Mouse (Mus musculus): ENCODE data around the gene Hdhd5. TPM values are rescaled to one million over a fixed set of nuclear protein-coding genes. Genes with fewer than 3 reads are reported as not detected.

The Hdhd5 gene
- polyA plus RNA-seq, 1 experiment from 2014 or later, result 18.2 TPM

GRCm38 (mm10) chr6:120496544-120496943 lies 34.6 kb downstream of the Hdhd5 start:
- ATAC-seq (replicated peaks; ENCODE audit: low FRiP score) (no peak), DNase-seq (ENCODE audit: low spot score) (no peak)
- no peak overlapping the region for H3K9ac ChIP-seq (ENCODE audit: low read length)

DNA sequence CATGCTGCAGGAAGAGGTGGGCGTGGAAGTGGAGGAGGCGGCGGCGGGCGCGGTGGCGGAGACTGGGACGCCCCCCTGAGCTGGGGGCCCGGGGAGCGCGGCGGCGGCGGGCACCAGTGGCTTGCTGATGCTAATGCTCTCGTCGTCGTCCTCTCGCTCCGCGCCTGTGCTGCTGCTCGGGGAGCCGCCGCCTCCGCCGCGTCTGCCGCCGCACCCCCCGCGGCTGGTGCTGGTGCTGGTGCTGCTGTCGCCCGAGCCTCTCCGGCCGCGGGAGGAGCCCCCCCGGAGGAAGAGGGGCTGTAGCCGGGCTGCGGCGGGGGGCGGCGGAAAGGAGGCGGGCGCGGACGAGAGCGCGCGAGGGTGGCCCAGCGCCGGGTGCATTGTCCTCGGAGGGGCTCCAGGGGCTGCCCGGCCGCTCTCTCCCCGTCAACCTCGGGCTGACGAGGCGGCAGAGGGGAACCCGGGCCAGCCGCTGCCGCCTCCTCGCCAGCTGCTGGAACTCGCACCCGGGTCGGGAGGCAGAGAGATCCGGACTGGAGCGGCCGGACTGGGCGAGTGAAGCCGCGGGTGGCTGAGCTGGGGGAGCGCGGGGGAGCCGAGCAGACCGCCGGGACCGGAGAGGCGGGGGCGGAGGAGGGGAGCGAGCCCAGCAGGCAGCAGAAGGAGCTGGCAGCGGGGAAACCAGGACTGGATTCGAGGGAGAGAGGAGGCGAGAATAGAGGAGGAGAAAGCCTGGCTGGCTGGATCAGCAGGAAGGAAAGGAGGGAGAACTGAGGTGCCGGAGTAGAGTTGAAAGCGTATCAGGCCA lies 37.5 kb downstream of the Hdhd5 start, which contains the start of gene Tmem121b:
Gene Tmem121b (minus strand): TSS at position 434 of the 808 bp plus-strand sequence.
- WGBS, result under 1% methylated on average over 67 of the region's 84 CpGs
- Histone ChIP-seq H3K27me3 (ENCODE audit: control insufficient read depth, insufficient read depth, low read length) (peaks cover 26% of the 10 kb centered on the region), H3K9me3 (ENCODE audit: control insufficient read depth, low read length) (no peaks in the 10 kb centered on the region), H3K36me3 (ENCODE audit: control insufficient read depth, insufficient read depth, low read length) (no peaks in the 10 kb centered on the region), H3K4me1 (replicated peaks; ENCODE audit: control insufficient read depth, insufficient read depth, low read length) (peaks cover 15% of the 10 kb centered on the region; the same call in 1 of the 2 replicates), H3K27ac (ENCODE audit: low read depth, low read length) (peak within 1 kb of the TSS; percentile 78), H3K9ac (ENCODE audit: low read length) (peak within 1 kb of the TSS; percentile 77), H3K4me2 (ENCODE audit: low read depth, low read length, severe bottlenecking) (peak within 1 kb of the TSS; percentile 93), H3K4me3 (ENCODE audit: low read depth, low read length) (peak within 1 kb of the TSS; percentile 70)
- ATAC-seq (replicated peaks; ENCODE audit: low FRiP score) (peak; percentile 87), DNase-seq (ENCODE audit: low spot score) (peak; percentile 93)

More at GRCm38 (mm10) chr6:120496544-120496943, 34.6 kb downstream of the Hdhd5 start:
- H3K27ac ChIP-seq (ENCODE audit: low read depth, low read length), result no peak overlapping the region
- no peaks in the 10 kb centered on the region for H3K36me3 ChIP-seq (ENCODE audit: control insufficient read depth, insufficient read depth, low read length)
- no peak overlapping the region for H3K4me3 ChIP-seq (ENCODE audit: low read depth, low read length)
- H3K4me1 ChIP-seq (replicated peaks; ENCODE audit: control insufficient read depth, insufficient read depth, low read length), result peaks cover 11% of the 10 kb centered on the region; the same call in 1 of the 2 replicates
- H3K9me3 ChIP-seq (ENCODE audit: control insufficient read depth, low read length), result no peaks in the 10 kb centered on the region
- 69% methylated on average over 3 of the region's 3 CpGs for WGBS
- no peak overlapping the region for H3K4me2 ChIP-seq (ENCODE audit: low read depth, low read length, severe bottlenecking)
- H3K27me3 ChIP-seq (ENCODE audit: control insufficient read depth, insufficient read depth, low read length), result peaks cover 20% of the 10 kb centered on the region

DNA sequence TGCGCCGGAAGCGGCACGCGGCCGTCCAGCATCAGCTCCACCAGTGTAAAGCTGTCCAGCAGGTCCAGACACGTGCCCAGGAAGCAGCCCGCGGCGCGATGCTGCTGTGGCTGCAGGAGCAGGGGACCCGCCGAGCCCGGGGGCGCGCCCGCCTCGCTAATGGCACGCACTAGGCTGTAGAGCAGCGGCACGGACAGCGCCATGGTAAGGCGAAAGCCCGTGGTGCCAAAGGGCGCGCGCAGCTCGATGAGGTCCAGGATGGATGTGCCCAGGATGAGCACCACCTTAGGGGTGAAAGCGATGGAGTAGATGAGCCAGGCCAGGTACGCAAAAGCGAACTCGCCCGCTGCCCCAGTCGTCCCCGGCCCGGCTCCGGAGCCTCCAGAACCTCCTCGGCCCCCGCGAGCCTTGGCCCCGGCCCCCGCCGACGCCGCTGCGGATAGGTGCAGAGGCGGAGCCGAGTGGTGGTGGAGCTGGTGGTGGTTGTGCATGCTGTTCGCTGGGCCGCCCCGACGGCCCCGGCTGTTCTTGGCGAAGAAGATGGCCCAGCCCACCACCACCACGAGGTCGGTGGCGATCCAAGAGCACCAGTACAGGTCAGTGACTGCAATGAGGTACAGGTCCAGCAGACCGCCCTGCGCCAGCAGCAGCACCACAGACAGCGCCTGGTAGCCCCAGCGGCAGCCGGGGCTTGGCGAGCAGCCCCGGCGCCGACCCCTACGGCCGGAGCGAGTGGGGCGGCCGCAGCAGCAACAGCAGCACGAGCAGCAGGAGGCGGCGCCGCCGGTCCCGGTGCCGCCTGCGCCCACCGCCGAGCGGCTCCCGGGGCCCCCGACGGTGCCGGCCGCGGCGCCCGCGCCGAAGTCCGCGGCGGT lies 38.4 kb downstream of the Hdhd5 start:
- peak overlapping the region; percentile 93 for H3K4me2 ChIP-seq (ENCODE audit: low read depth, low read length, severe bottlenecking)
- peak; percentile 76 for DNase-seq (ENCODE audit: low spot score)
- H3K9me3 ChIP-seq (ENCODE audit: control insufficient read depth, low read length), result no peaks in the 10 kb centered on the region
- H3K4me3 ChIP-seq (ENCODE audit: low read depth, low read length), result peak overlapping the region; percentile 70
- H3K9ac ChIP-seq (ENCODE audit: low read length), result peak overlapping the region; percentile 77
- H3K27me3 ChIP-seq (ENCODE audit: control insufficient read depth, insufficient read depth, low read length), result peaks cover 26% of the 10 kb centered on the region
- peak; percentile 10 for ATAC-seq (replicated peaks; ENCODE audit: low FRiP score)
- under 1% methylated on average over 81 of the region's 95 CpGs for WGBS
- peak overlapping the region; percentile 78; the same call in 1 of the 2 replicates for H3K27ac ChIP-seq (ENCODE audit: low read depth, low read length)
- no peaks in the 10 kb centered on the region for H3K36me3 ChIP-seq (ENCODE audit: control insufficient read depth, insufficient read depth, low read length)
- peaks cover 15% of the 10 kb centered on the region; the same call in 1 of the 2 replicates for H3K4me1 ChIP-seq (replicated peaks; ENCODE audit: control insufficient read depth, insufficient read depth, low read length)

GRCm38 (mm10) chr6:120491862-120492498 lies 39.1 kb downstream of the Hdhd5 start:
- DNase-seq (ENCODE audit: low spot score), result no peak
- WGBS, result 12% methylated on average over 22 of the region's 22 CpGs
- Histone ChIP-seq H3K4me2 (ENCODE audit: low read depth, low read length, severe bottlenecking) (peak overlapping the region; percentile 93), H3K36me3 (ENCODE audit: control insufficient read depth, insufficient read depth, low read length) (no peaks in the 10 kb centered on the region), H3K27ac (ENCODE audit: low read depth, low read length) (no peak overlapping the region), H3K27me3 (ENCODE audit: control insufficient read depth, insufficient read depth, low read length) (peaks cover 26% of the 10 kb centered on the region), H3K4me3 (ENCODE audit: low read depth, low read length) (peak overlapping the region; percentile 70), H3K4me1 (replicated peaks; ENCODE audit: control insufficient read depth, insufficient read depth, low read length) (peaks cover 15% of the 10 kb centered on the region; the same call in 1 of the 2 replicates), H3K9ac (ENCODE audit: low read length) (no peak overlapping the region), H3K9me3 (ENCODE audit: control insufficient read depth, low read length) (no peaks in the 10 kb centered on the region)
- no peak for ATAC-seq (replicated peaks; ENCODE audit: low FRiP score)

DNA sequence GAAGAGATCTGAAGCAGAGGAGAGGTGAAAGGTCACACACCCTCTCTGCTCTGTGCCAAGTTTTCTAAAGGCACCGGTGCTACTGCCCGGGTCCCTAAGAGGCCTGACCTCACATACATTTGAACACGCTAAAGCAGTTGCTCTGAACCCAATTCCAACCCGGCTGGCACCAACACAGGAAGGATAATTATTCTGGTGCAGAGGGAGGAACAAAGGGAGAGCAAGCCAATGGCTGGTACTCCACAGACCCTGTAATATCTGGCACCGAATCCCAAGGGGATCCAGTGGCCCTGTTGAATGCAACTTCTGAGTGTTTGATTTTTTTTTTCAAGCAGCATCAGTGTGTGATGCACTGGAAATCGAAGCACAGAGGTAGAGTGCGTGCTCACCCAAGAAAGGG lies 40.1 kb downstream of the Hdhd5 start:
- Histone ChIP-seq H3K9ac (ENCODE audit: low read length) (no peak overlapping the region), H3K27ac (ENCODE audit: low read depth, low read length) (no peak overlapping the region), H3K4me2 (ENCODE audit: low read depth, low read length, severe bottlenecking) (no peak overlapping the region; the same call in 1 of the 2 replicates), H3K4me3 (ENCODE audit: low read depth, low read length) (no peak overlapping the region), H3K36me3 (ENCODE audit: control insufficient read depth, insufficient read depth, low read length) (no peaks in the 10 kb centered on the region), H3K4me1 (replicated peaks; ENCODE audit: control insufficient read depth, insufficient read depth, low read length) (peaks cover 15% of the 10 kb centered on the region; the same call in 1 of the 2 replicates), H3K9me3 (ENCODE audit: control insufficient read depth, low read length) (no peaks in the 10 kb centered on the region), H3K27me3 (ENCODE audit: control insufficient read depth, insufficient read depth, low read length) (peaks cover 26% of the 10 kb centered on the region)
- DNase-seq (ENCODE audit: low spot score) (no peak), ATAC-seq (replicated peaks; ENCODE audit: low FRiP score) (no peak)
- 53% methylated on average over 7 of the region's 7 CpGs for WGBS

DNA sequence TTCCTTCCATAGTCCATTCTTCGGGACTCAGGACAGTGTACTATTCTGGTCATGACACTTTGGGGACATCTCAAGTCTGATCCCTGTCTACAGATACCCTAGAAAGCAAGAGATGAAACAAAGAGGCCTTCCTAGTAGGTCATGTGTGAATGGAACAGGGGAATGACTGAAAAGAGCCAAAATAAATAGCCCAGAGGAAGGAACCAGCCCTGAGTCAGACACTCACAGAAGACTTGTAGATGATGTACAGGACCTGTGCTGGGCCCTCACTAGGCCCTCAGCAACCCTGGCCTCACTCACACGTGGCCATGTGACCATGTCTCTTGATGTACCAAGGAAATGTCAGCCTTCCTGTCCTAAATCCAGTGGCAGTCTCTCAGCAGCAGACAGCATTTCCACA lies 41.7 kb downstream of the Hdhd5 start:
- DNase-seq (ENCODE audit: low spot score) (no peak), ATAC-seq (replicated peaks; ENCODE audit: low FRiP score) (no peak)
- Histone ChIP-seq H3K9me3 (ENCODE audit: control insufficient read depth, low read length) (no peaks in the 10 kb centered on the region), H3K36me3 (ENCODE audit: control insufficient read depth, insufficient read depth, low read length) (no peaks in the 10 kb centered on the region), H3K4me2 (ENCODE audit: low read depth, low read length, severe bottlenecking) (no peak overlapping the region; the same call in 1 of the 2 replicates), H3K27me3 (ENCODE audit: control insufficient read depth, insufficient read depth, low read length) (peaks cover 23% of the 10 kb centered on the region), H3K4me3 (ENCODE audit: low read depth, low read length) (no peak overlapping the region), H3K27ac (ENCODE audit: low read depth, low read length) (no peak overlapping the region), H3K4me1 (replicated peaks; ENCODE audit: control insufficient read depth, insufficient read depth, low read length) (peaks cover 14% of the 10 kb centered on the region; the same call in 1 of the 2 replicates), H3K9ac (ENCODE audit: low read length) (no peak overlapping the region)
- WGBS, result 70% methylated on average over 2 of the region's 2 CpGs

DNA sequence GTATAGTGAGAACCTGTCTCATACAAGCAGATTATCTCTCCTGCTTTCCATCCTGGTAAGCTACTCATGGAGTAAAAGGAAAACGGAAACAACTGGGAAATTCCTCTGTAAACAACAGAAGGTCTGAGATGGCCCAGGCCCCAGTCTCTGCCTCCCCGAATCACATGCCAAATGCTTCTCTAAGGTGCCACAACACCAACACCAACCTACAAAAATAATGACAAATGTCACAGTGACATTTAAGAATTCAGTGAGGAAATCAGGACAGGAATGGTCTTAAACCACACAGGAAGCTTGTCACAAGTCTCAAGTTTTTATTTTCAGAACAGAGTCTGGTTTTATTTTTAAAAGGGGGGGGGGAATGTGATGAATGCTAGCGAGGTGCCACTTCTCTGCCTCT lies 42.5 kb downstream of the Hdhd5 start:
- no peaks in the 10 kb centered on the region for H3K9me3 ChIP-seq (ENCODE audit: control insufficient read depth, low read length)
- H3K36me3 ChIP-seq (ENCODE audit: control insufficient read depth, insufficient read depth, low read length), result no peaks in the 10 kb centered on the region
- no peak overlapping the region for H3K4me3 ChIP-seq (ENCODE audit: low read depth, low read length)
- H3K4me1 ChIP-seq (replicated peaks; ENCODE audit: control insufficient read depth, insufficient read depth, low read length), result peaks cover 12% of the 10 kb centered on the region; the same call in 1 of the 2 replicates
- H3K27ac ChIP-seq (ENCODE audit: low read depth, low read length), result no peak overlapping the region
- DNase-seq (ENCODE audit: low spot score) (no peak), ATAC-seq (replicated peaks; ENCODE audit: low FRiP score) (no peak)
- no peak overlapping the region for H3K4me2 ChIP-seq (ENCODE audit: low read depth, low read length, severe bottlenecking)
- H3K9ac ChIP-seq (ENCODE audit: low read length), result no peak overlapping the region
- peaks cover 22% of the 10 kb centered on the region for H3K27me3 ChIP-seq (ENCODE audit: control insufficient read depth, insufficient read depth, low read length)
- WGBS, result 84% methylated on average over 3 of the region's 3 CpGs

- WGBS, result 77% methylated on average over 8 of the region's 8 CpGs
- no peaks in the 10 kb centered on the region for H3K4me1 ChIP-seq (replicated peaks; ENCODE audit: control insufficient read depth, insufficient read depth, low read length)
- H3K9ac ChIP-seq (ENCODE audit: low read length), result no peak overlapping the region
- H3K4me3 ChIP-seq (ENCODE audit: low read depth, low read length), result no peak overlapping the region
- DNase-seq (ENCODE audit: low spot score) (no peak), ATAC-seq (replicated peaks; ENCODE audit: low FRiP score) (no peak)
- H3K9me3 ChIP-seq (ENCODE audit: control insufficient read depth, low read length), result no peaks in the 10 kb centered on the region
- H3K27ac ChIP-seq (ENCODE audit: low read depth, low read length), result no peak overlapping the region
- no peak overlapping the region for H3K4me2 ChIP-seq (ENCODE audit: low read depth, low read length, severe bottlenecking)
- 0 out of 2 replicates have a peak, but pooled peaks cover 2% of the 10 kb centered on the region for H3K27me3 ChIP-seq (ENCODE audit: control insufficient read depth, insufficient read depth, low read length)
- peaks cover 1% of the 10 kb centered on the region; the same call in 1 of the 2 replicates for H3K36me3 ChIP-seq (ENCODE audit: control insufficient read depth, insufficient read depth, low read length)
These were observed 45.0 kb downstream of the Hdhd5 start for GRCm38 (mm10) chr6:120486051-120486510.
